Mouse (Mus musculus): ENCODE results near the gene Tcea3.

The Tcea3 gene

GRCm38 (mm10) chr4:136247729-136248463, at the start of gene Tcea3:
TSS of gene Tcea3 (plus strand) at chr4:136247729.
- DNase-seq (ENCODE audit: low spot score) = peak; percentile 59

- DNase-seq (ENCODE audit: low spot score) = no peak
Measured at GRCm38 (mm10) chr4:136198846-136199245, 48.7 kb upstream of the Tcea3 start.

- DNase-seq (ENCODE audit: low spot score) = peak; percentile 82
Measured at GRCm38 (mm10) chr4:136199562-136200292, 47.8 kb upstream of the Tcea3 start.

- peak; percentile 94 for DNase-seq (ENCODE audit: low spot score)
Measured at GRCm38 (mm10) chr4:136202509-136202908, 45.0 kb upstream of the Tcea3 start.

- no peak for DNase-seq (ENCODE audit: low spot score)
Measured at GRCm38 (mm10) chr4:136204775-136205174, 42.8 kb upstream of the Tcea3 start.

- DNase-seq (ENCODE audit: low spot score) = peak; percentile 100
Measured at GRCm38 (mm10) chr4:136206033-136206893, 41.3 kb upstream of the Tcea3 start, which contains the start of gene Asap3. TSS of gene Asap3 (plus strand) at chr4:136206365.

- DNase-seq (ENCODE audit: low spot score) = no peak
Measured at GRCm38 (mm10) chr4:136206943-136207342, 40.6 kb upstream of the Tcea3 start.

- DNase-seq (ENCODE audit: low spot score) = no peak
Measured at GRCm38 (mm10) chr4:136210931-136211330, 36.6 kb upstream of the Tcea3 start.

- DNase-seq (ENCODE audit: low spot score) = no peak
Measured at GRCm38 (mm10) chr4:136213629-136214028, 33.9 kb upstream of the Tcea3 start.

GRCm38 (mm10) chr4:136214828-136215227, 32.7 kb upstream of the Tcea3 start:
- no peak for DNase-seq (ENCODE audit: low spot score)

- DNase-seq (ENCODE audit: low spot score) = no peak
Measured at GRCm38 (mm10) chr4:136215576-136215975, 32.0 kb upstream of the Tcea3 start.

- no peak for DNase-seq (ENCODE audit: low spot score)
Measured at GRCm38 (mm10) chr4:136217063-136217462, 30.5 kb upstream of the Tcea3 start.

GRCm38 (mm10) chr4:136218595-136219214, 28.8 kb upstream of the Tcea3 start:
- DNase-seq (ENCODE audit: low spot score) = peak; percentile 70

- DNase-seq (ENCODE audit: low spot score) = peak; percentile 70
Measured at GRCm38 (mm10) chr4:136220133-136220775, 27.3 kb upstream of the Tcea3 start.

GRCm38 (mm10) chr4:136223549-136224239, 23.8 kb upstream of the Tcea3 start:
- DNase-seq (ENCODE audit: low spot score) = peak; percentile 54

- DNase-seq (ENCODE audit: low spot score) = no peak
Measured at GRCm38 (mm10) chr4:136224240-136224559, 23.3 kb upstream of the Tcea3 start.

- DNase-seq (ENCODE audit: low spot score) = no peak
Measured at GRCm38 (mm10) chr4:136224677-136225460, 22.7 kb upstream of the Tcea3 start.

GRCm38 (mm10) chr4:136227408-136227807, 20.1 kb upstream of the Tcea3 start:
- no peak for DNase-seq (ENCODE audit: low spot score)

GRCm38 (mm10) chr4:136228640-136229039, 18.9 kb upstream of the Tcea3 start:
- DNase-seq (ENCODE audit: low spot score) = no peak

GRCm38 (mm10) chr4:136238669-136239068, 8.9 kb upstream of the Tcea3 start:
- DNase-seq (ENCODE audit: low spot score) = no peak

All from embryo, embryonic 10.5 days (tissue).